Mouse (Mus musculus) cerebellum, postnatal 14 days (tissue): ENCODE data around the gene Prelp.
"Not testable (repeated sequence)": the region's sequence is repeated elsewhere in the genome, so short reads cannot be mapped to it uniquely, and the experiment has no call there.

Source experiments
- DNase-seq, 2 experiments: peaks; one replicate each; pipeline ENCODE4 v3.0.0; 2021; ENCODE audit warnings: mixed read lengths in 2 of 2

Gene Prelp

DNA sequence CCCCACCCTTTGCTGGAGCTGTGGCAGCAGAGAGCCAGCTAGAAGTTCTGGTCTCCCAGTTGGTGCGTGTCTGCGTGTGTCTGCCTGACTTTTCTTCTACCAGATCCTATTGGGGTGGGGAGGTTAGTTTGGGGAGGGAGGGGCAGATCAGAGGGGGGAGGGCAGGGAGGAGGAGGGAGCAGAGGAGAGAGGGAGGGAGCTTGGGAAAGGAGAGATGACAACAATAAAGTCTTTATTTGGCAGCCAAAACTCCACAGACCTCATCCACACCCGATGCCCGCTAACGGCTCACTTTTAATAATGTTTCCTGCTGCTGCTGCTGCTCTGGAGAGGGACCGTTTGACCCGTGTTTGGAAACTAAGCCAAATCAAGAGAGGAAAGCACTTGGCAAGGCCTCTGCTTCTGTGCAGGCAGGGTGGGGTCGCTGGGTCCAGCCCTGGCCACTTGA, at the start of gene Prelp:
Gene Prelp (minus strand): TSS at position 111 of the 448 bp plus-strand sequence.
- no peak for DNase-seq

DNA sequence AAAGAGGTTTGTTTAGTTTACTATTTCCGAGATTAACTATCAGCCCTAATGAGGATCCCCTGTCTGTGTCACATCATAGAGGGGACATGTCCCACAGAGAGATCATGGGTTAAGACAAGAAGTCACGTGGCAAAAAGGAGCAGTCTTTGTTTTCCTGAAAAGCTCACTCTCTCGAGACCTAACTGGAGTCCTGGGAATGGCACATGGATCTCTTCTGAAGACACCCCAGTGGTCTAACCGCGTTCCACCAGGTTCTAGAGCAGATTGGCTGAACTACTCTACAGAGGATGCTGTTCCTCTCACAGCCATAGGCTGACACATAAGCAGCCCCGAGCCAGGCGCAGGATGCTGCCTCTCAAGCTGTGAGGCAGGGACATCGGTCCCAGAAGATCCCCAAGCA, 48.2 kb upstream of the Prelp start:
- no peak for DNase-seq

DNA sequence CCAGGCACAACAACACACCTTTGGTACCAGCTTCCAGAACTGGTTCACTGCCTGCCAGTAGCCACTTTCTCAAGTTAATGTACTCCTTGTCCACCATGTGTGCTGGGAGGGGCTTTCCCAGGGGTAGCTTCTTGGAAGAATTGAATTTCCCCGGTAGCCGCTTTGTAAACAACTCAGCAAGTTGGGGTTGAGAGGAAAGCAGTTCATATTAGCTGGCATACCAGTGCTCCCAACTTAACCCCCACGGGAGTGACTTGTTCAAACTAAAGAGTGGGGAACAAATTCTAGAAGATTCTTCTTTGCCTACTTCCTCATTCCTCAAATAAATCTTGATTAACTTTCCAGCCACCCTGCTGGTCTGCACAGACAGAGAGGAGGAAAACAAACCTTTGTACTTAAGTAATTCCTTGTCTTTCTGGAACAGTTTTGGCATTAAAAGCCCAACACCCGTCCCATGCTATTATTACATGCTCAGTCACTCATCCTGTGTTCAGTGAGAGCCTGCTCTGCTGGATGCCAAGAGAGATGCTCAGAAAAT, 47.6 kb upstream of the Prelp start:
- DNase-seq = no peak

DNA sequence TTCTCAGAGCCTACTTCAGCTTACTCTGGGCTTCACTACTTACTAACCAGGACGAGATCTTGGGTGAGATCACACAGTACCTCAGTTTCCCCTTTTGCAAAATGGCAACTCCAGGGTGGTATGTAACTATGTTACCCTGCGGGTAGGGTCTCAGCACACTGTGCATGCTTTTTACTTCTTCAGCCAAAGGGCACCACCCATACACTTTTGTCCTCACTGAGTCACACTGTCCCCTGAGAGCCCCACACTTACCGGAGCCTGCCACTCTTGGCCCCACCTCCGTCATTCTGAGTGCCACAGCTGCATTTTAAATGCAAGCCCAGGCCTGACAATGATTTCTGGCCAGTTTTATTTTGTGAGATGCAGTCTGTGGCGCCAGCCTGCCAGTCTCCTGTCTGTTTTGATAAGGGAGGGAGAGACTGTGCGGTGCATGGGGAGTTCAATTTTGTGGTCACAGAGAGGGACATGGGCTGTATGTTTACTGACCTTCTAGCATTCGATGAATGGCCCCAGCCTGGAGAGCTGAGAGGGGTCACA, 46.3 kb upstream of the Prelp start:
- no peak for DNase-seq

DNA sequence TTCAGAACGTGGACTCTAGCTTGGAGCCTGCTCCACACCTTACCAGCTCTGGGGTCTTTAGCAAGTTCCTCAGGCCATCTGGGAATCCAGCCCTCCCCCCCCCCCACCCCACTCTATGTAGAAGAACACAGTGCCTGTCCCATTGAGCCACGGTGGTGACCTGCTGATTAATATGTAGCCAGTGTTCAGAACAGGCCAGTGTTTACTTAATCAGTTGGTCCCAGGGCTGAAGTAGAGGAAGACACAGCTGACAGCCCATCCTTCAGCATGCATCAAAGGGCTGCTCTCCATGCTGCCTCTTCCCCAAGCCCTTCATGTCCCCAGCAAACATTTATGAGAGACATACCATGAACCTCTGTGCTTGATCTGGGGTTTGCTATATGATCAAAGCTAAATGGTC, 44.8 kb upstream of the Prelp start:
- DNase-seq = no peak

DNA sequence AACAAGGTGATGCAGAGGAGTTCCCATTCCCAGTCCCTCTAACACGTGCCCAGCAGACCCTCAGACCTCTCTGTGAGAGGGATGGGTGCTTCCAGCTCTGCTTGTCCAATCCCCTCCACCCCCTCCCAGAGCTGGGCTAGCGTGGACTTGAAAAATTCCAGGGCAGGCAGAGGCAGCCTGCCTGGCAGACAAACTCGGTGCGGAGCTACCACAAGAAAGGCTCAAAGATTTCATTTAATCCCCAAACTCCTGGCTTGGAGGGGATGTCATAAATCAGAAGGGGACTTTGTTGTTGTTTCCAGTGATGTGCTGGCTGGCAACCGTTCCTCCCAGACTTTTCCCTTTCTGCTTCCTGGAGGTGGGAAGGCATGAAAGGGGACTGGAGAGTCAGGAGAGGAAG, 44.1 kb upstream of the Prelp start:
- no peak for DNase-seq

DNA sequence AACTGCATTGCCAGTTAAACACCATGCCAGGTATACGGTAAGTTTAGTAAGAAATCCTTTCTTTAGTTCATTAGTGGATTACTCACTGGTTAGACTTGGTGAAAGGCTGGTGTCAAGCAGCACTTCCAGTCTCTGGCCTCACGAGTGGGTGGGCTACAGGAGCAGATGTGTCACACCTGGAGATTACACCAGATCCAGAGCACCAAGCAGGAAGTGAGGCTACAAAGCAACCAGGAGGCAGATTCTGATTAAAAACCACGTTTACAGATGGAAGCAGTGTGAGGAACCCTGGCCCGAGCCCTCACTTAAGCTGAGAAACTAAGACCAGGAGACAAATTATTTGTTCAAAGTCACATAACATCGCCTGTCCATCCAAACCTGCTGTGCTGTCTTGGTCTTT, 43.5 kb upstream of the Prelp start:
- DNase-seq = no peak

DNA sequence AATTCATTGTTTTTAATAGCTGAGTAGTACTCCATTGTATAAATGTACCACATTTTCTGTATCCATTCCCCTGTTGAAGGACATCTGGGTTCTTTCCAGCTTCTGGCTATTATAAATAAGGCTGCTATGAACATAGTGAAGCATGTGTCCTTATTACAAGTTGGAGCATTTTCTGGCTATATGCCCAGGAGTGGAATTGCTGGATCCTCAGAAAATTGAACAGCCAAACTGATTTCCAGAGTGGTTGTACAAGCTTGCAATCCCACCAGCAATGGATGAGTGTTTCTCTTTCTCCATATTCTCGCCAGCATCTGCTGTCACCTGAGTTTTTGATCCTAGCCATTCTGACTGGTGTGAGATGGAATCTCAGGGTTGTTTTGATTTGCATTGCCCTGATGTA, 42.4 kb upstream of the Prelp start:
- not testable (repeated sequence) for DNase-seq

DNA sequence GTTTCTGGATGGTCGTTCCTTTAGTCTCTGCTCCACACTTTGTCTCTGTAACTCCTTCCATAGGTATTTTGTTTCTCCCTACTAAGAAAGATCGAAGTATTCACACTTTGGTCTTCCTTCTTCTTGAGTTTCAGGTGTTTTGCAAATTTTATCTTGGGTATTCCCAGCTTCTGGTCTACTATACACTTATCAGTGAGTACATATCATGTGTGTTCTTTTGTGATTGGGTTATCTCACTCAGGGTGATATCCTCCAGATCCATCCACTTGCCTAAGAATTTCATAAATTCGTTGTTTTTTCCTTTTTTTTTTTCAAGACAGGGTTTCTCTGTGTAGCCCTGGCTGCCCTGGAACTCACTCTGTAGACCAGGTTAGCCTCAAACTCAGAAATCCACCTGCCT, 41.9 kb upstream of the Prelp start:
- not testable (repeated sequence) for DNase-seq

DNA sequence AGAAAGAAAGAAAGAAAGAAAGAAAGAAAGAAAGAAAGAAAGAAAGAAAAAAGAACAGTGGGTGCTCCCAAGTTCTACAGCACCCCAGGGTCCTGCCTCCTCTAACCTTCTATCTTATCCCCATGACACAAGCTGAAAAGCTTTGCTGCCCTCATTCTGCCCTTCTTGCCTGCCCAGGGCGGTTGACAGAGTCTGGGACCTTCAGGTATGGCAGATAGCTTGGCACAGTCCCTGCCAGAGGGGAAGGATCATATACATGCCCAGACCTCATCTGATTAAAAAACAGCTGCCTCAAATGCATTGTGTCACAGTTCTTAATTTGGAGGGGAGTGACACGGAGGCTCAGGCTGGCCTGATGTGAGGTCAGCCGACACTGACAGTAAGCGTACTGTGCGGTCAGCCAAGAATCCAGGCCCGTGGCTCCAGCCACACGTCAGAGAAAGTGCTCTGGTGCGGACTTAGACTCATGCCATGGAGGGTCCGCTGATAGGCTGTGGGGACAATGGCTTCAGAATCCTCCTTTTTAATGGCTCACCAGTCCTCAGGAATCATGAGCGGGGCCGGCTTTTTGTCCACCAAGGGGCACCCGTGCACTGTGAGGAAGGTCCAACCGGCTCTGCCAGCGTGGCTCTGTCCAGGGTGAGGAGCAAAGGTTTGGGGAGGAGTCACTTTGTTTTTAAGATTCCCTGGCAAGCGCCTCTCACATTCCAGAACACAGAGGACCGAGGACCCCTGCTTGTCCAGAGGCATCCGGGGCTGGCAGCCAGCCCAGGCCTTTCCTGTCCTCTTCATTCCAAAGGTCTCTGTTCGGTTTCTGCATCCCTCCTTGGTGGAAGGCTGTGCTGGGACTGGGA, 40.3 kb upstream of the Prelp start:
- peak; percentile 86 to 89 for DNase-seq

DNA sequence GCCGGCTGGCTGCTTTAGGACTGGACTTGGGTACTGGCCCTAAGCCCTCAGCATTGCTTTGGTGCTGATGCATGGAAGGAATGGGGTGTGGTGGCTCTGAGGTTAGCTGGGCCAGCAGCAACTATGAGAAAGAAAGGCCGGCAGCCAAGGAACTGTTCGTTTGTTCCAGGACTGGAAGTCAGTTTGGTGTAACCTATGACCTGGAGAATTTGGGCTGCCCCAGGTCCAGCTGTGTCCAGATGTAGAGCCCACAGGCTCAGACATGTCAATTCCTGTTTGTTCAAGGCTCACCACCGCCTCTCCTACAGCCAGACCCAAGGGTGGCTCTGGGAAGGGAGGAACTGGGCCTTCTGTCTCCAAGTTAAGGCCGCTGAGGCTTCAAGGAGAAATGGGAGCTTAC, 38.3 kb upstream of the Prelp start:
- DNase-seq = no peak

DNA sequence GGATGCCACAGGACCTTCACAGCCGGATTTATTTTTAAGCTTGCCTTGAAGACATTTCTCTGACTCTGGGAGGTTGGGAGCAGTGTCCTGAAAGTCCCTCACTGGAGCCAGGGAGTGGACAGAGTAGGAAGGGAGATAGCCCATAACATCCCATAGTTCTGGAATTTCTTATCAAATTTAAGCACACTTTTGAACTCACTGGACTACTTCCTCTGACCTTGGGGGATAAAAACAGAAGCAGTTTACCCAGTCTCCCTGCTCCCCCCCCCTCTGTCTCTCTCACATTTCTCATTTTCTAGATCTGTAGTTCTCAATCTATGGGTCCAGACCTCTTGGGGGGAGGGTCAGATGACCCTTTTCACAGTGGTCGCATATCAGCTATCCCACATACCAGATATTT, 32.8 kb upstream of the Prelp start:
- DNase-seq = no peak

DNA sequence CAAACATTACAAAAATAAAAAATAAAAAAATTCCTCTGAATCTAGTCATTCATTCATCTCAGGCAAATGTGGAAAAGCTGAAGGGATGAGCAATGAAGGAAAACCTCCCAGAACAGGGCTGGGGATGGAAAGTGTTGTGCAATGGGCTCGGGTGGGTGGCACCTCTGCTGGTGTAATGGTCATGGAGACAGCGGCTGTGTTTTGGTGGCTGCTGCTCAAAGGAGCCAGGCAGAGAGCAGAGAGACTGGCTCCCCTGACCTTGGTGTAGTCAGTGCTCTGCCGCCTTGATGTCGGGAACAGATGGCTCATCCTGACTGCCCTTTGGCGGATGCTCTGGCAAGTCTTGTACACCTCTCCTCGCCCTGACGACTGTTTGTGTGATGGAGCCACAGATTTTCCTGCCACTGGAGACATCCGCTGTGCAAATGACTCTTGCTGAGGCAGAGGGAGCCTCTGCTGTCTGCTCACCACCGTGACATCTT, 32.1 kb upstream of the Prelp start:
- peak; percentile 60 to 66 for DNase-seq

DNA sequence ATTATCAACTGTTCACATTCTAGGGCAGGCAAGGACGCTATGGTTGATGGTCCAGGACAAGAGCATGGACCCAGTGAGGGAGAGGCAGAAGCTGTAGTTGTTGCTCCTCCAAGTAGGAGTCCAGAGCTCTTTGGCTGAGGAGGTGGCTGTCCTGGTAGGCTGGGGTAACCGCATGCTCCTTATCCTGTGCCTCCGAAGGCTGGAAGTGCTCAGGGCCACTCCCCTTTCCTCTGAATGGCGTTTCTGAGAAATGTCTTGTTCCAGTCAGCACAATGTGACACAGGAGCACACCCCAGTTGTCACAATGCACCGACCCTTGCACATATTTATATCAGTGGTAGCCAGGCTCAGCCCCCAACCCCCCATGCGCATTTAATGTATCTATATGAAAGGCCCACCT, 30.4 kb upstream of the Prelp start:
- DNase-seq = no peak

DNA sequence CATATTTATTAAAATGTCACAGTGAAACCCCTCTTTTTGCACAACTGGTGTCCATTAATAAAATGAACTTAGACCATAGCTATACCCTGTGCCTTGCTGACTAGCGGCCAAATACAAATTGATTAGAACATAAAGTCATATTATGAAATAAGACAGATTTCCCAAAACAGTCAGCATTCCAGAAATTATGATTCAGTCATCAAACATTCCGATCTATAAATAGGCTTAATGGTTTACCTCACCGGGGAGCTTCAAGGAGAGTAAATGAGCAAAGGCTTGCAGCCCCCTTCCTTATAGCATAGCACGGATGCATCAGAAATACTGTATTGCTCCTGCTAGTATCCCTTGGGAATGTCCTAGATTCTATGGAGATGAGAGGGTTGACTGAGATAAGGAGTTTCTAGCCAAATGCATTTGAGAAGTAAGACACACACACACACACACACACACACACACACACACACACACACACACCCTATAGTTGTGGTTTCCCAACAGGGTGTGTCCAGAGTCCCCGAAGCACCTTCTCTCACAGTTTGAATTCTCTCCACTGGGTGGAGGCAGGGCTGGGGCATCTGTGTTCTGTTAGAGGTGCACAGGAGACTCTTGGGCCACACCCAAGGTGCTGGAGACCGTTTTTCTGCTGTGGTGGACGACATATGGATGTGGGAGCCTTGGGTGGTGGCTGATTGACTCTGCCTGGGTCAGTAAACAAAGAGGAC, 29.0 kb upstream of the Prelp start:
- no peak for DNase-seq

DNA sequence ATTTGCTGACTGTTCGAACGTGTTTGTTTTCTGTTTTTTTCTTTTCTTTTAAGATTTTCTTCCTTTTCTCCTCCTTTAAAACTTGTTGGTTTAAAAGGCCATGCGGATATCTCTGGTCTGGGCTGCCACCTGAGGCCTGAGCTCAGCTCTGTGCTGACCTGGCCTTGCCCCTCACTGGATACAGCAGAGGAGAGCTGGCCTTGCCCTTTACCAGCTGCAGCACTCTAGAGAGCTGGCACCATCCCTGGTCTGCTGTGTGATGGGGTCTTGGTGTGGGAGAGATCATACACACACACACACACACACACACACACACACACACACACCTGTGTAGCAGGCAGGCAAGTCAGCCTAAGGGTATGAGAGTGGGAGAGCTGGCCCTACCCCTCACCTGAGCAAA, 23.9 kb upstream of the Prelp start:
- DNase-seq = no peak

DNA sequence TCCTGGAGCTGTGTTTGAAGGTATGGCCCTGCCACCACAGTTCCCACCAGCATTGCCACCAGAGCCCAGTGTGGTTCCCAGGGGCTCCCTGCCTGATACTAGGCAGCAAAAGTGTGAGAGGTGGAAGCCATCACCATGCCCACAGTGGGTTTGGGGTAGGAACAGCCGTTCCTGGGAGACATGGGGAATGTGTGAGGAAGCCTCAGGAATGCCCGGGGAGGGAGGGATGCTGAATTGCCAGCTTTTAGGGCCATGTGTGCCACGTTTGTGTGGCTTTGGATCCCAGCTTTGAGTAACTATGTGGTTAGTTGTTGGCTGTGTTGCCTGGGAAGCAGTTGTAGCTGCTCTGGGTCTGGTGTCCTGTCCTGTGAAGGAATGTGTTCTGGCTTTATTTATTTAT, 20.7 kb upstream of the Prelp start:
- DNase-seq = no peak

DNA sequence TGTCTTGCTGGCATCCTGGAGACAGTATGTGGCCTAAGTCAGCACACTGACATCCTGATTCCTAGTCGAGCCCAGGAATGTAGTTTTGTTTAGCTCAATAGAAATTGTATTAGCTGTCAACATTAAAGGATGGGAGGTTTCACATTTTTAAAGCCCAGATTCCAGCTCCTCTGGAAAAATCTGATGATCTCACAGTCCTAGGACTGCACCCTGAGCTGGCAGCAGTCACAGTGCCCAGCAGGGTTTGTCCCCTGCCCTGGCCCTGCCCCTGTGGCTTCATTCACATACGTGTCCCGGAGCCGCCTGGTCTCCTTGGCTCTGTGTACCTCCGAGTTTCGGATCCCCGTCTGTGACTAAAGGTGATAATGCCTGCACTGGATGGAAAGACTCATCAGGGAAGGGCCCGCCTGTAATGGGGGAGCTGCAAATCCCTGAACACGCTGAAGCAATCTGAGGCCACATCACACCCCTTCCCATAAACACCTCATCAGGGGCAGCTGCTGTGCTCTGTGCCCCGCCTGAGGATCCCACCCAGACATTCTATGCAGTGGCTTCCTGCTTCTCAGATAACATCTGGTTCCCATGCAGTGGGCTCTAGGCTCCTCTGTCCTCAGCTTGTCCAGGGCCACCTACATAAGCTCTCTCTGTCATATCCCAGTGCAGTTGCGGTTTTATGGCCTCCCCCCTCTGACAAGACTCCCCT, 20.1 kb upstream of the Prelp start:
- DNase-seq = no peak

DNA sequence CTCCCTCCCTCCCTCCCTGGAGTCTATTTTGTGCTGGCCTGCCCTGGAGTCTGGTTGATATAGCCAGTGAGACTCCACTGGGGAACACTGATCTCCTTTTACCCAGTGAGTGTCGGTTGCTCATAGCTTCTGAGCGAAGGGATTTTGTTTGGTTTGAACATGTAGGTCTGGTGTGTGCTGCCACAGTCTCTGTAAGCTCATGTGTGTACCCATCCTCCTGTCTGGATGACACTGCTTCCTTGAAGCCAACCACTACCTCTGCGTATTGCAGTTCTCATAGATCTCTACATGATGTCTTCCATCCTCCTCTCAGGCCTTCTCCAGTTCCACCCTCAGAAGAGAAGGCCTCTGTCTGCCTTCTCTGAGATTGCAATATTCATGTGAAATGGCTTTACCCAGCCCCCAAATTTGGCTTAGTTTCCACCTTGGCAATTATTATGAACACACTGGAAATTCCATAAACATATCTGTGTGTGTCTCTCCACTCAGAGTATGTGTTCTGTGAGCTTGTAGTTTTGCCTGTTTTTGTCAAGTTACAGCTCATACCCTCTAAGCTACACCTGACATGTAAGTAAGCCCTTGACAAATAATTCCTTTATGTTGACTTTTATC, 19.4 kb upstream of the Prelp start:
- no peak for DNase-seq

DNA sequence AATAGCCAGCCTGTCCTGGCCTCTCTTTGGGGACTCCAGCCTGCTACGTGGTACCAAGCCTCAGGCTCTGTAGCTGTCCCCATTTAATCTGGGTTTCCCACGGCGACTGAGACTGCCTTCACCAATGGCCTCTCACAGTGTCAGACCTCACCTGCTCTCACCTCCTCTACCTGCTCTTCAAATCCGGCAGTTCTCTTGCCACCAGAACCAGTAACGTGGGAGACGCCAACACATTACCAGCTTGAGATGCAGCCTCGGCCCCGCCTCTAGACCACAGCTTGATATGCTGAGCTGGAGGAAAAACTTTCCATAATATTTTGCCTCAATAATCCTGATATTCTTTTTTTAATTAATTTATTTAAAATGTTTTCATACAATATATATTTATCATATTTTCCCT, 18.5 kb upstream of the Prelp start:
- DNase-seq = no peak

DNA sequence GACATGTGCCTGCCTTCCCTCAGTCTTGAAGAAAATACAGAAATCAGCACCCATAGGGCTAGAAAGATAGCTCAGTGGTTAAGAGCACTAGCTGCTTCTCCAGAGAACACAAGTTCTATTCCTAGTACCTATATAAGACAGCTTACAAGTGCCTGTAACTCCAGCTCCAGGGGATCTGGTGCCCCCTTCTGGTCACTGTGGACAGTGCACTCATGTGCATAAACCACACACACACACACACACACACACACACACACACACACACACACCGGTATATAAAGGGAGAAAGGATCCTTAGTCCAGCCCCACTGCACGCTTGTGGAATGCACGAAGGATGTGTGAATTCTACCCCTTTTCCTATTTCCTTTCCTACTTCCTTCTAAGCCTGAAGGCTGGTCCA, 15.0 kb upstream of the Prelp start:
- DNase-seq = no peak

DNA sequence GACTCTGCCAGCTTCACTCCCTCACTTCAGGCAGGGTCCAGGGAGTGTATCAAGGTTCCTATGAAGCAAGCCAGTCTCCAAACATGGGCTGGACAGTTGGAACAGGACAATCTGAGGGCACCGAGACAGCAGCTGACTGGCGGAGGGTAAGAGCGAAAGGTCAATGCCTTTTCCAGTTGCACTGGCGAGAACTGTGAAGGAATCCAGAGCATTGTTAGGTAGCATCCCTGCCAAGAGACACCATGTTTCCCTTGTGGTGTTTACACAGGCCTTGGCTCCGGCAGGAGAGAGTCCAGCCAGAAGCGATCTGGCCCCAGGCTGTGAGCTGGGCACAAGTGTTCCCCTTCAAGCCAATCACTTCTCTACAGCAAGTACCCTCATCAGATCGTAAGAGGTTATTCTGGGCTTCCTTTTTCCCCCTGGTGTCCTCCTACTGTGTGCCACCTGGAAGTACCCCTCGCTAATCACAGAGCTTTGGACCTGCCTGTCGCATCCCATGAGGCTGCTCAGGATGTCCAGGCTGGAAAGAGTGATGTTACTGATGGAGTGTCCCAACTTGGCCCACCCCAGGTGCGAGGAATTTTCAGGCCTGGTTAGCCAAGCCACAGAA, 13.2 kb upstream of the Prelp start:
- peak; percentile 60 to 69 for DNase-seq
